Mouse (Mus musculus): ENCODE results near the gene Acad11.

DNA sequence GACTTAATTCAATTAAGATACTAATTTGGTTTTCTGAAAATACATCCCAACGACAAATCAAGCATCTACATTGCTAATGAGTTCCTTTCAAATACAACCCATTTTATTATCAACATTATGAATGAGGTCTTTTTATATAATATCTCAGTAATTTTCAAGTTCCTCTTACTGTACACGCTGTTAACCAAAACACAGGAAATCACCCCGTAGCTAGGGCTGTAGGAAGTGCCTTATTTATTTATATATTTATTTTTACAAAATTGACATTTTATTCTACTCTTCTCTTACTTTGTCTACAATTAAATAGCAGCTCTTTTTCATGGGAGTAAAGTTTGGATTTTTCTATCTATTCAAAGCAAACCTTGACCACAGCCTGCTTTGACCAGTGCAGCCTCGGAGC, 23.4 kb upstream of the Acad11 start:
- TF ChIP-seq CTCF (IDR thresholded peaks at IDR 0.05; ENCODE audit: borderline replicate concordance, insufficient read depth, low read depth, low read length) (no peak), POLR2A (IDR thresholded peaks at IDR 0.05; ENCODE audit: borderline replicate concordance, insufficient read depth, low read length) (no peak)

Measured in cerebellum, adult 2 months (tissue).